Mouse (Mus musculus): Measurements from ENCODE around the gene Sgcd.

- TF ChIP-seq POLR2A (IDR thresholded peaks at IDR 0.05; ENCODE audit: insufficient read depth, low read depth, low read length) (no peak), CTCF (IDR thresholded peaks at IDR 0.05) (no peak), EP300 (IDR thresholded peaks at IDR 0.05; ENCODE audit: insufficient read depth, low read depth, low read length) (no peak)
Observed at GRCm38 (mm10) chr11:47371616-47372015, 617.2 kb downstream of the Sgcd start.
